Mouse (Mus musculus): ENCODE results near the gene Dna2. TPM values are rescaled to one million over a fixed set of nuclear protein-coding genes. Genes with fewer than 3 reads are reported as not detected.

The Dna2 gene
- polyA plus RNA-seq, 1 experiment from 2014 or later: 9.6 TPM

DNA sequence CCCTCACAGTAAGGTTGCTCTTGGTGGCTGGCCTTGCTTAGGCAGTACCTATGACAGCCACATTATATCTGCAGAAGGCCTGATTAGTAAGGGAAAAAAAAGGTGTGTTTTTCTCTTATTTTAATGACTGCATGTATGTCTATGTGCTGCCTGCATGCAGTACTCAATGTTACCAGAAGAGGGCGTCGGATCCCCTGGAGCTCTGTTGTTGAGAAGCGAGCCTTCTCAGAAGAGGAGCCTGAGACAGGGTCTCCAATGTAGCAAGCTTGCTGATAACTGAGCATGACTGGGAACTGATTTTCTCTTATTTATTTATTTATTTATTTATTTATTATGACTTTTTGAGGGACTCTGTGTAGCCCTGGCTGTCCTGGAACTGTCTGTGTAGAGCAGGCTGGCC, 40.5 kb downstream of the Dna2 start:
- Histone ChIP-seq H3K4me1 (replicated peaks; ENCODE audit: control insufficient read depth, insufficient read depth, low read length) (no peaks in the 10 kb centered on the region), H3K27me3 (replicated peaks; ENCODE audit: control insufficient read depth, insufficient read depth, low read length) (no peaks in the 10 kb centered on the region), H3K9ac (ENCODE audit: low read depth, low read length) (no peak overlapping the region), H3K4me3 (ENCODE audit: low read depth, low read length) (no peak overlapping the region), H3K9me3 (ENCODE audit: control insufficient read depth) (no peaks in the 10 kb centered on the region), H3K36me3 (ENCODE audit: control insufficient read depth, insufficient read depth) (peaks cover 36% of the 10 kb centered on the region; the same call in 1 of the 2 replicates), H3K4me2 (replicated peaks; ENCODE audit: low read depth) (no peak overlapping the region), H3K27ac (ENCODE audit: low read depth, low read length) (no peak overlapping the region)
- WGBS: 35% methylated on average over 3 of the region's 3 CpGs
- TF ChIP-seq CTCF (IDR thresholded peaks at IDR 0.05; ENCODE audit: low read depth): peak; percentile 66
- ATAC-seq: no peak; the same call in 1 of the 2 replicates

DNA sequence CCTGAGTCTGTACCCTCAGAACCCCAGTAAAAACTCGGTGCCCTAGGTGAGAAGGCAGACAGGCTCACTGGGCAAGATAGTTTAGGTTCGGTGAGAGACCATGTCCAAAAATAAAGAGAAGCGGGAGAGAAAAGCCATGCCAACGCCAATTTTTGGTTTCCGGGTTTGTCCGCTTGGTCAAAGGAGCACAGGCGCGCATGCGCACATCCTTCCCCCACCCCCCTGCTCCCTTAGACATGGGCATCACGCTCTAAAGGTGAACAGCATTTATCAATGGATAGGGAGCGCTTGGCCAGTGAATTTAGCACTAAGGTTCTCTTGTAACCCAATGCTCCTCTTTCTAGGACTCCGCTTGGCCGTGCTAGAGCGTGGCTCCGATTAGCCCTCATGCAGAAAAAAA, 43.8 kb downstream of the Dna2 start:
- peaks cover 61% of the 10 kb centered on the region for H3K36me3 ChIP-seq (ENCODE audit: control insufficient read depth, insufficient read depth)
- WGBS: 94% methylated on average over 15 of the region's 15 CpGs
- no peak overlapping the region for H3K27ac ChIP-seq (ENCODE audit: low read depth, low read length)
- H3K9me3 ChIP-seq (ENCODE audit: control insufficient read depth): no peaks in the 10 kb centered on the region
- no peak overlapping the region for H3K9ac ChIP-seq (ENCODE audit: low read depth, low read length)
- no peak overlapping the region for H3K4me2 ChIP-seq (replicated peaks; ENCODE audit: low read depth)
- H3K27me3 ChIP-seq (replicated peaks; ENCODE audit: control insufficient read depth, insufficient read depth, low read length): no peaks in the 10 kb centered on the region
- no peak for TF ChIP-seq CTCF (IDR thresholded peaks at IDR 0.05; ENCODE audit: low read depth)
- H3K4me1 ChIP-seq (replicated peaks; ENCODE audit: control insufficient read depth, insufficient read depth, low read length): no peaks in the 10 kb centered on the region
- ATAC-seq: no peak
- H3K4me3 ChIP-seq (ENCODE audit: low read depth, low read length): no peak overlapping the region

DNA sequence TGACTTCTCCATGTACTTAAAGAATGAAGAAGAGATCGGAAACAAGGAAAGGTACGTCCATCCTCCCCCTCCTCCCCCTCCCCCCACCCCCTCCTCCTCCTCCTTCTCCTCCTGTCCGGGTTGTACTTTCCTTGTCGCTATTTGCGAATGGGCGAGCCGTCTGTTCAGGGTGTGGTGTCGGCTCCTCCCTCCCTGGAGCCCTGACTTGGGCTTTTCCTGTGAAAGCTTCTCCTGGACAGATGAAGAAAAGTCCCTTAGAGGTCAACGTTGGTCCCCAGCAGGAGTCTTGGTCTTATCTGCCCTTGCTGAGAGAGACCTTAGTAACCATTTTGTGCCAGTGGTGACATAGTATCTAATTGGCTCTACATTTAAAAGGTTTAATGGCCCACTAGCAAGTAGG, 47.2 kb downstream of the Dna2 start:
- no peak for ATAC-seq
- 67% methylated on average over 4 of the region's 9 CpGs for WGBS
- H3K27ac ChIP-seq (ENCODE audit: low read depth, low read length): 0 out of 2 replicates have a peak overlapping the region, but pooled peaks have one; percentile 4
- no peak overlapping the region for H3K4me3 ChIP-seq (ENCODE audit: low read depth, low read length)
- H3K36me3 ChIP-seq (ENCODE audit: control insufficient read depth, insufficient read depth): peaks cover 78% of the 10 kb centered on the region
- no peaks in the 10 kb centered on the region for H3K27me3 ChIP-seq (replicated peaks; ENCODE audit: control insufficient read depth, insufficient read depth, low read length)
- H3K9ac ChIP-seq (ENCODE audit: low read depth, low read length): no peak overlapping the region
- no peak for TF ChIP-seq CTCF (IDR thresholded peaks at IDR 0.05; ENCODE audit: low read depth)
- no peak overlapping the region for H3K4me2 ChIP-seq (replicated peaks; ENCODE audit: low read depth)
- H3K9me3 ChIP-seq (ENCODE audit: control insufficient read depth): no peaks in the 10 kb centered on the region
- H3K4me1 ChIP-seq (replicated peaks; ENCODE audit: control insufficient read depth, insufficient read depth, low read length): no peaks in the 10 kb centered on the region

DNA sequence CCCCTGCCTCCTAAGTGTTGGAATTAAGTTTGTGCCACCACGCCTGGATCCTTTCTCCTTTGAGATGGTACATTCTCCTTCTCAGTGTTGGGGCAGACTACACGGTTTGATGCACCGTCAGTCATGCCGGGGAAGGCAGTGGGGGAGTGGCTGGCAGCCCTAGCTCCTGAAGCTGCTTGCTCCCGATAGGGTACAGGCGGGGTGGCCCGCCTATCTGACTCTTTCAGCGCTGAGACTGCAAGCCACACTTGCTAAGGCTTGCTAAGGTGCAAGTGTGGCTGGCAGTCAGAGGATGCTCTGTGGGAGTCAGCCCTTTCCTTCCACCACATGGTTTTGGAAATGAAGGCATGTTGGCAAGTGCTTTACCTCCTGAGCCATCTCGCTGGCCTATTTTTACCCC, 53.8 kb downstream of the Dna2 start:
- H3K4me1 ChIP-seq (replicated peaks; ENCODE audit: control insufficient read depth, insufficient read depth, low read length): no peaks in the 10 kb centered on the region
- 77% methylated on average over 9 of the region's 9 CpGs for WGBS
- H3K27me3 ChIP-seq (replicated peaks; ENCODE audit: control insufficient read depth, insufficient read depth, low read length): no peaks in the 10 kb centered on the region
- ATAC-seq: no peak
- H3K4me3 ChIP-seq (ENCODE audit: low read depth, low read length): no peak overlapping the region
- no peak overlapping the region for H3K4me2 ChIP-seq (replicated peaks; ENCODE audit: low read depth)
- peaks cover 74% of the 10 kb centered on the region for H3K36me3 ChIP-seq (ENCODE audit: control insufficient read depth, insufficient read depth)
- no peaks in the 10 kb centered on the region for H3K9me3 ChIP-seq (ENCODE audit: control insufficient read depth)
- no peak overlapping the region for H3K9ac ChIP-seq (ENCODE audit: low read depth, low read length)
- no peak for TF ChIP-seq CTCF (IDR thresholded peaks at IDR 0.05; ENCODE audit: low read depth)
- H3K27ac ChIP-seq (ENCODE audit: low read depth, low read length): no peak overlapping the region

DNA sequence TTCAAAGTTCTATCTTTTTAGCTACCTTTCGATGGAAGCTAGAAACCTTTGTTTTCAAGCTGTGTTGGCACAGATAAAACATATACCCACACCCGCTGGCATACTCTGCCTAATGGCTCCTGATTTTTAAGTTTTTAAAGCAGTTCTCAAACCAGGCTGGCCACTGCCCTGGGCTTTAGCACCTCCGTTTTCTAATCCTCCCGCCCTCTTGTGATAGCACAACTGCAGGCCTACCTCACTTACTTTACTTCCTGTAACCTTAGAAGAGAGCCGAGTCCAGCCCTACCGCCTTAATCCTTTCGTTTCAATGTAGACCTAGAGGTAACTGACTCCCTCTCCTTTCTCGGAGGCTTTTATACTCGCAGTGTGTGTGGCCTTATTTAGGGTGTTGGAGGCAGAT, 56.4 kb downstream of the Dna2 start:
- Histone ChIP-seq H3K4me3 (ENCODE audit: low read depth, low read length) (no peak overlapping the region), H3K4me2 (replicated peaks; ENCODE audit: low read depth) (no peak overlapping the region), H3K27me3 (replicated peaks; ENCODE audit: control insufficient read depth, insufficient read depth, low read length) (no peaks in the 10 kb centered on the region), H3K27ac (ENCODE audit: low read depth, low read length) (no peak overlapping the region), H3K9ac (ENCODE audit: low read depth, low read length) (no peak overlapping the region), H3K4me1 (replicated peaks; ENCODE audit: control insufficient read depth, insufficient read depth, low read length) (no peaks in the 10 kb centered on the region), H3K36me3 (ENCODE audit: control insufficient read depth, insufficient read depth) (peaks cover 71% of the 10 kb centered on the region), H3K9me3 (ENCODE audit: control insufficient read depth) (no peaks in the 10 kb centered on the region)
- TF ChIP-seq CTCF (IDR thresholded peaks at IDR 0.05; ENCODE audit: low read depth): no peak
- 74% methylated on average over 9 of the region's 9 CpGs for WGBS
- ATAC-seq: no peak

DNA sequence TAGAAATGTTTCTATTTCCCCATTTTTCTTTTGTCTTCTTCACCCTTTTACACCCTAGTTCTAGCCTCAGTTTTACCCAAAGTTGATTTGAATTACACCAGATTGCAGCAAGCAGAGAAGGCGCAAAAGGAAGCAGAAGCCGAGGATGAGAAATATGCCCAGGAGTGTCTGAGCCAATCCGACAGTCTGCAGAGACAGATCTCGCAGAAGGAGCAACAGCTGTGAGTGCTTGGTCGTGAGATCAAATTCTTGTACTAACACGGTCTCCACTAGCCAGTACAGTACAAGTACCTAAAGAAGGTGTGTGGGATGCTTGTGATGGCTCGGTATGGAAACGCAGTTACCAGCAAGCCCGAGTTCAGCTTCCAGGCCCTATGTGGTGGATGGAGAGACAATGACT, 57.7 kb downstream of the Dna2 start:
- H3K27me3 ChIP-seq (replicated peaks; ENCODE audit: control insufficient read depth, insufficient read depth, low read length): no peaks in the 10 kb centered on the region
- H3K9ac ChIP-seq (ENCODE audit: low read depth, low read length): no peak overlapping the region
- no peak overlapping the region for H3K4me3 ChIP-seq (ENCODE audit: low read depth, low read length)
- H3K4me1 ChIP-seq (replicated peaks; ENCODE audit: control insufficient read depth, insufficient read depth, low read length): no peaks in the 10 kb centered on the region
- TF ChIP-seq CTCF (IDR thresholded peaks at IDR 0.05; ENCODE audit: low read depth): no peak
- H3K4me2 ChIP-seq (replicated peaks; ENCODE audit: low read depth): no peak overlapping the region
- no peak overlapping the region for H3K27ac ChIP-seq (ENCODE audit: low read depth, low read length)
- ATAC-seq: no peak
- 89% methylated on average over 9 of the region's 9 CpGs for WGBS
- H3K36me3 ChIP-seq (ENCODE audit: control insufficient read depth, insufficient read depth): peaks cover 77% of the 10 kb centered on the region
- H3K9me3 ChIP-seq (ENCODE audit: control insufficient read depth): no peaks in the 10 kb centered on the region

DNA sequence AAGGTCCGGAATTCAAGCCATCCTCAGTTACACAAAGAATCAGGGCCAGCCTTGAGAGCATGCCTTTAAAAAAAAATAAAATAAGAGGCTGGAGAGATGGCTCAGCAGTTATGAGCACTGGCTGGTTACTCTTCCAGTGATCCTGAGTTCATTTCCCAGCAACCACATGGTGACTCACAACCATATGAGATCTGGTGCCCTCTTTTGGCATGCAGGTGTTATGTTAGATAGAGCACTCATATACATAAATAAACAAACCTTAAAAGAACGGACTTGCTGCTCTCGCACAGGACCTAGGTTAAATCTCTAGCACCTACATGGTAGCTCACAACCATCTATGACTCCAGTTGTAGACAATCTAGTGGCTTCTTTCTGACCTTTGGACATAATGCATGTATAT, 61.4 kb downstream of the Dna2 start:
- no peaks in the 10 kb centered on the region for H3K4me1 ChIP-seq (replicated peaks; ENCODE audit: control insufficient read depth, insufficient read depth, low read length)
- H3K27ac ChIP-seq (ENCODE audit: low read depth, low read length): no peak overlapping the region
- WGBS: 54% methylated on average over 3 of the region's 3 CpGs
- peaks cover 77% of the 10 kb centered on the region for H3K36me3 ChIP-seq (ENCODE audit: control insufficient read depth, insufficient read depth)
- no peaks in the 10 kb centered on the region for H3K9me3 ChIP-seq (ENCODE audit: control insufficient read depth)
- ATAC-seq: no peak
- no peak overlapping the region for H3K4me3 ChIP-seq (ENCODE audit: low read depth, low read length)
- peak; percentile 41; the same call in 1 of the 2 replicates for TF ChIP-seq CTCF (IDR thresholded peaks at IDR 0.05; ENCODE audit: low read depth)
- no peak overlapping the region for H3K9ac ChIP-seq (ENCODE audit: low read depth, low read length)
- H3K4me2 ChIP-seq (replicated peaks; ENCODE audit: low read depth): no peak overlapping the region
- H3K27me3 ChIP-seq (replicated peaks; ENCODE audit: control insufficient read depth, insufficient read depth, low read length): no peaks in the 10 kb centered on the region
